Mouse (Mus musculus): Measurements from ENCODE around the gene Sap30bp. TPM values are rescaled to one million over a fixed set of nuclear protein-coding genes. Genes with fewer than 3 reads are reported as not detected.

The Sap30bp gene
- total and polyA plus RNA-seq, 2 experiments from 2014 or later, result 49.5 to 60.4 TPM

GRCm38 (mm10) chr11:115901338-115902161, 31.5 kb upstream of the Sap30bp start:
- DNase-seq (no peak), ATAC-seq (no peak)
- no peak overlapping the region for H3K4me3 ChIP-seq (ENCODE audit: low read depth, low read length)
- H3K4me2 ChIP-seq (ENCODE audit: low read depth), result no peak overlapping the region
- H3K9ac ChIP-seq, result no peak overlapping the region
- H3K36me3 ChIP-seq (ENCODE audit: insufficient read depth), result no peaks in the 10 kb centered on the region
- H3K4me1 ChIP-seq (ENCODE audit: insufficient read depth), result no peaks in the 10 kb centered on the region
- TF ChIP-seq CTCF (IDR thresholded peaks at IDR 0.05; ENCODE audit: low read depth), result no peak
- H3K9me3 ChIP-seq (ENCODE audit: low read length), result no peaks in the 10 kb centered on the region
- no peaks in the 10 kb centered on the region for H3K27me3 ChIP-seq (ENCODE audit: insufficient read depth, low read length)
- WGBS, result 91% methylated on average over 9 of the region's 9 CpGs
- H3K27ac ChIP-seq (ENCODE audit: low read depth, low read length), result no peak overlapping the region

GRCm38 (mm10) chr11:115902177-115902576, 30.9 kb upstream of the Sap30bp start:
- Histone ChIP-seq H3K4me2 (ENCODE audit: low read depth) (no peak overlapping the region), H3K4me1 (ENCODE audit: insufficient read depth) (no peaks in the 10 kb centered on the region), H3K36me3 (ENCODE audit: insufficient read depth) (no peaks in the 10 kb centered on the region), H3K27me3 (ENCODE audit: insufficient read depth, low read length) (no peaks in the 10 kb centered on the region), H3K9me3 (ENCODE audit: low read length) (no peaks in the 10 kb centered on the region), H3K9ac (no peak overlapping the region), H3K4me3 (ENCODE audit: low read depth, low read length) (no peak overlapping the region), H3K27ac (ENCODE audit: low read depth, low read length) (no peak overlapping the region)
- 84% methylated on average over 5 of the region's 5 CpGs for WGBS
- ATAC-seq, result no peak
- TF ChIP-seq CTCF (IDR thresholded peaks at IDR 0.05; ENCODE audit: low read depth), result no peak
- no peak for DNase-seq

GRCm38 (mm10) chr11:115902831-115903230, 30.3 kb upstream of the Sap30bp start:
- no peak overlapping the region for H3K9ac ChIP-seq
- DNase-seq, result no peak
- H3K4me3 ChIP-seq (ENCODE audit: low read depth, low read length), result no peak overlapping the region
- H3K27me3 ChIP-seq (ENCODE audit: insufficient read depth, low read length), result no peaks in the 10 kb centered on the region
- no peak for TF ChIP-seq CTCF (IDR thresholded peaks at IDR 0.05; ENCODE audit: low read depth)
- H3K9me3 ChIP-seq (ENCODE audit: low read length), result no peaks in the 10 kb centered on the region
- no peaks in the 10 kb centered on the region for H3K36me3 ChIP-seq (ENCODE audit: insufficient read depth)
- 80% methylated on average over 1 of the region's 1 CpGs for WGBS
- H3K27ac ChIP-seq (ENCODE audit: low read depth, low read length), result no peak overlapping the region
- H3K4me1 ChIP-seq (ENCODE audit: insufficient read depth), result no peaks in the 10 kb centered on the region
- no peak overlapping the region for H3K4me2 ChIP-seq (ENCODE audit: low read depth)
- no peak for ATAC-seq

DNA sequence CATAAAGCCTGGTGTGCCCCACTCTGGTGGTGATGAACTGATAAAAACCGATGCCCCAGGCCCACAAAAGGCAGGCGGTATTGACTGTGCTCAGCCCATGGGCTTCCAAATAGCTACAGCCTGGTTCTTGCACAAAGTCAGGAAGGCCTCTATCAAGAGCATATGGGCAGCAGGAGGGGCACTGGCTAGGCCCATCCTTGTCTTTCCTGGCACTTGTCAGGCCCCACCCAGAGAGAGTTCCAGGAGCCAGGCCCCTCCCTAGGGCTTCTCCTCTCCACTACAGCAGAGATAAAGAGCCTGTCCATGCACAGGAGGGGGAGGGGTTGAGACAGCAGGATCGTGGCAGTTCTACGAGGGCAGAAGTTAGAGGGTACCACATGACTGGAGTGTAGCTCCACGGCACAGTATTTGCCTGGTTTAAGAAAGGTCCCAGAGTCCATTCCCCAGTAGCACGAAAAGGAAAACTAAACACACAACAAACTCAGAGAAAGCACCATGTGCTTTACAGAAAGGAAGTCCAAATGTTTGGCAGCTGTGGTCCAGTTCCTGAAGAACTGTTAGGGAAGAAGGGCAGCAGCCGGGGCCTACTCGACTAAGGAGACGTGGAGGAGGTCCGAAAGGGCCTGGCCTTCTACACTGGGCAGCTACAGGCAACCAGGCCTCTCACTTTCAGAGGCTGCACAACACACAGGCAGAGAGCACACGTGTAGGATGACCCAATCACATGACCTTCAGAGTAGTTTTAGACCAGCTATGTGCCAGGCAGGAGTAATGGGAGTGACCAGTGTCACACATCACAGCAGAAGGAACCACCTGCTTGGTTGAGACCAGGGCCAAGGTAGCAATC, 29.5 kb upstream of the Sap30bp start:
- Histone ChIP-seq H3K4me2 (ENCODE audit: low read depth) (no peak overlapping the region), H3K4me3 (ENCODE audit: low read depth, low read length) (no peak overlapping the region), H3K9ac (no peak overlapping the region), H3K9me3 (ENCODE audit: low read length) (no peaks in the 10 kb centered on the region), H3K27me3 (ENCODE audit: insufficient read depth, low read length) (no peaks in the 10 kb centered on the region), H3K4me1 (ENCODE audit: insufficient read depth) (no peaks in the 10 kb centered on the region), H3K27ac (ENCODE audit: low read depth, low read length) (no peak overlapping the region), H3K36me3 (ENCODE audit: insufficient read depth) (0 out of 2 replicates have a peak, but pooled peaks cover under 1% of the 10 kb centered on the region)
- TF ChIP-seq CTCF (IDR thresholded peaks at IDR 0.05; ENCODE audit: low read depth), result no peak
- DNase-seq (no peak), ATAC-seq (no peak)
- WGBS, result 89% methylated on average over 11 of the region's 11 CpGs

GRCm38 (mm10) chr11:115904231-115904955, 28.7 kb upstream of the Sap30bp start:
- 87% methylated on average over 8 of the region's 8 CpGs for WGBS
- no peak overlapping the region for H3K9ac ChIP-seq
- TF ChIP-seq CTCF (IDR thresholded peaks at IDR 0.05; ENCODE audit: low read depth), result no peak
- no peak overlapping the region for H3K27ac ChIP-seq (ENCODE audit: low read depth, low read length)
- H3K4me3 ChIP-seq (ENCODE audit: low read depth, low read length), result no peak overlapping the region
- H3K36me3 ChIP-seq (ENCODE audit: insufficient read depth), result 0 out of 2 replicates have a peak, but pooled peaks cover 3% of the 10 kb centered on the region
- ATAC-seq (no peak), DNase-seq (no peak)
- no peak overlapping the region for H3K4me2 ChIP-seq (ENCODE audit: low read depth)
- H3K9me3 ChIP-seq (ENCODE audit: low read length), result no peaks in the 10 kb centered on the region
- H3K27me3 ChIP-seq (ENCODE audit: insufficient read depth, low read length), result no peaks in the 10 kb centered on the region
- H3K4me1 ChIP-seq (ENCODE audit: insufficient read depth), result no peaks in the 10 kb centered on the region

- H3K4me3 ChIP-seq (ENCODE audit: low read depth, low read length), result no peak overlapping the region
- 57% methylated on average over 16 of the region's 16 CpGs for WGBS
- H3K4me2 ChIP-seq (ENCODE audit: low read depth), result no peak overlapping the region
- H3K9me3 ChIP-seq (ENCODE audit: low read length), result no peaks in the 10 kb centered on the region
- H3K4me1 ChIP-seq (ENCODE audit: insufficient read depth), result no peaks in the 10 kb centered on the region
- ATAC-seq (no peak), DNase-seq (no peak)
- H3K9ac ChIP-seq, result no peak overlapping the region
- TF ChIP-seq CTCF (IDR thresholded peaks at IDR 0.05; ENCODE audit: low read depth), result no peak
- H3K36me3 ChIP-seq (ENCODE audit: insufficient read depth), result 0 out of 2 replicates have a peak, but pooled peaks cover 3% of the 10 kb centered on the region
- H3K27ac ChIP-seq (ENCODE audit: low read depth, low read length), result no peak overlapping the region
- no peaks in the 10 kb centered on the region for H3K27me3 ChIP-seq (ENCODE audit: insufficient read depth, low read length)
Measured at GRCm38 (mm10) chr11:115904956-115905790, 27.9 kb upstream of the Sap30bp start.
